Mouse (Mus musculus) CD8-positive naive resting alpha-beta T cell, adult 2 months (primary cell): Measurements from ENCODE around the gene Exoc8.

Experiments
- DNase-seq, 2 experiments: peaks; one replicate each; pipeline ENCODE4 v3.0.0; 2022; ENCODE audit warnings: low read depth in 2 of 2, low spot score in 2 of 2

Exoc8 gene

DNA sequence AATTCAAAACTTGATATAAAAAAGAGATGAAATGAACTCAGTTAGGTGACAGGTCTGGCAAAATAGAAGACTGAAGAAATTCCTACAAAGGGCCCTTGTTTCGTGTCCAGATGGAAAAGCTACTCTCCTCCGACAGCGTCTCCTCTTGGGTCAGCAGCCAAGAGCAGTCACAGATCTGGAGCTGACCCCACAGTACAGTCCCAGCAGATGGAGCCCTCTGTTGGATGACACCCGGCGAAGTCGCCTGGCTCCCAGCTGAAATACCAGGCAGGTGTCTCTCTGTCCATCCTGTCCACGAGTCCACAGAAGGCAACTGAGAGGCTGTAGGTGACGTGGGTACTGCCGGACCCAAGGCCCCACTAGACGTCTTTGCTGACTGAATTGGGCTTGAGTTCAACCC is 12.8 kb upstream of the Exoc8 start:
- no peak for DNase-seq

GRCm38 (mm10) chr8:124909936-124910335 is 12.4 kb upstream of the Exoc8 start:
- DNase-seq, result no peak

DNA sequence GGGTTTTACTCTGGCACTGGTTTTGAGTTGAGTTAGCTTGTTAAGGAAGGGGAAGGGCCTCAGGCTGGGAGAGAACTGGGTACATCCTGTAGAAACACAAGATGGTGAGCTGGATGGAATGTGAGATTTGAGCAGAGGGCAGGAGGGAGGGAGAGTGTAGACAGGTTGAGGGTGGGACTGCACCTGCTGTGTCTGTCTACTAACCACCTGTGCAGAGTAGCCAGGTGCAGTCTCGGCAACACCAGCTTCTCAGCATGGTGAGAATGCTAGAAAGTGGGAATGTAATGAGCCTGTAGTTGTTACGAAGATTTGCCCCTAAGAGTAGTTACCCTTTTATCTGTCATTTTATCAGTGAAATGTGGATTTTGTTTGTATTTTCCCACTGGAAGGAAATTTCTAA is 8.0 kb upstream of the Exoc8 start:
- DNase-seq, result no peak

DNA sequence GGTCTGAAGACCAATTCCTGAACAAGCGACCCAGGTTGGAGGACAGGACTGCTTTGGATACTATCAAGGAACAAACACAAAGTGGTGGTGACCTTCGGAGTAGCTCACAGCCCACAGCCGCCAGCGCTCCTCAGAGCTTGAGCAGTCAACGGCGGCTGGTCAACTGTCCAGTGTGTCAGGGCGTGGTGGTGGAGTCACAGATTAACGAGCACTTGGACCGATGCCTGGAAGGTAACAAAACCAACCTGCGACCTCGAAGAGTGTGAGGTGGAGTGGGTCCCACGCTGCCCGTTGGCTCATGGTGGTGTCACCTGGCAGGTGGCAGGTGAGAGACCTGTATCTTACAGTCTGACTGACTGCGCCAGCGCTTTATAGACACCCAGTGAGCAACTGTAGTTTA is 5.7 kb upstream of the Exoc8 start:
- DNase-seq, result no peak

- peak in 1 of 2 experiments; percentile 7 for DNase-seq
These were observed 873 bp upstream of the Exoc8 start for GRCm38 (mm10) chr8:124898251-124898905.

- peak; percentile 26 to 36 for DNase-seq
These were observed 696 bp downstream of the Exoc8 start for GRCm38 (mm10) chr8:124896632-124897385.

GRCm38 (mm10) chr8:124896010-124896631 is 1.4 kb downstream of the Exoc8 start:
- no peak for DNase-seq

DNA sequence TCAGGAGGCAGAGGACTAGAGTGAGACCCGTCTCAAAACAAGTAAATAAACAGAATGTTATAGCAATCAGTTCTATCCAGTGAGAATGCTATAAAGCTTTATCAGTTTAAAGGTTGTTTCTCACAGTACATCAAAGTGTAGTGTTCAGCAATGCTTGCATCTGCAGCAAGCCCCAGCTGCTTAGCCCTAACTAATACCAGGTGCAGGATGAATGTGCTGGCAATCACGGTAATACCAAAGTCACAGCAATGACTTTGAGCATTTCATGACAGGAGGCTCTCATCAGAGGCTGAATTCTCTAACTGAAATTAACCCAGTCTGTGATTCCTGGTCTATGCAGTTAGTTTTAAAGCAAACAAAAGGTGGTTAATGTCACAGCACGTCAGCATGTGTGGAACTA is 4.9 kb downstream of the Exoc8 start:
- no peak for DNase-seq

- DNase-seq, result no peak
These were observed 9.1 kb downstream of the Exoc8 start for GRCm38 (mm10) chr8:124888385-124888784.

- no peak for DNase-seq
These were observed 18.5 kb downstream of the Exoc8 start for GRCm38 (mm10) chr8:124878946-124879526.

GRCm38 (mm10) chr8:124878141-124878540 is 19.4 kb downstream of the Exoc8 start:
- no peak for DNase-seq

DNA sequence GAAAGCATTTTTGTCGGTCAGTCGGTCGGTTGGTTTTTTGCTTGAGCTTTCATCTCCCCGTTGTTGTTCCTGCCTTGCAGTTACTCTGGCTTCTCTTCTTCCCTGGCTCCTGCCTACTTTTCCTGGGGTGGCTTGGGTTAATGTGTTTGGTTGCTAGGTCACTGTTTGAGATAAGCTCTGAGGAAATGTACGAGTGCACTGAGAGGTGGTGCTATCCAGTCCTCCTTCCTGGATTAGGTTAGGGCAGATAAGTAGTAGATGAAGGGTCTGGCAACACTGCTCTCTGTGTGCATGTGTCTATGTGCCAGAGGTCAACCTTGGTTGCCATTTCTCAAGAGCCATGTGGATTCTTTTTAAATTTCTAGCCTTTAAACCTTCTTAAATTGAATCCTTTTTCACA is 24.8 kb downstream of the Exoc8 start:
- DNase-seq, result no peak

- DNase-seq, result no peak
These were observed 25.4 kb downstream of the Exoc8 start for GRCm38 (mm10) chr8:124872081-124872480.

DNA sequence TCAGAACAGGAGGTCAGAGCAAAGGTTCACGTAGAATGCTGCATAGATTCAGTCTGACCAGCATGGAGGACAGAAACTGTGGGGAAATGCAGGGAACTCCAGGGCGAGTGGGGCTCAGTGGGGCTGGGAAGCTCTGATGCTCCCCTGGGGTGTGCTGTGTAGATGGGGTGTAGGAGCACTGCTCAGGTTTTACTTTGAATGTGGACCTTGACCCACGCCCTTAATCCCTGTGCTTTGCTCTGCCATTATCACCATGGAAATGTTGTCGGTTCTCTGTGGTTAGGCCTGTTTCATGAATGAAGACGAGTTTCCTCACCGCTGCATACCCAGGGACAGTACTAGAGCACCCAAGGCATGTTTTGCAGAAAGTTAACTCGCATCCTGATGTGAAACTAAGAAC is 26.0 kb downstream of the Exoc8 start:
- no peak for DNase-seq

GRCm38 (mm10) chr8:124869708-124870107 is 27.8 kb downstream of the Exoc8 start:
- no peak for DNase-seq

- DNase-seq, result no peak
These were observed 30.4 kb downstream of the Exoc8 start for GRCm38 (mm10) chr8:124867126-124867525.

DNA sequence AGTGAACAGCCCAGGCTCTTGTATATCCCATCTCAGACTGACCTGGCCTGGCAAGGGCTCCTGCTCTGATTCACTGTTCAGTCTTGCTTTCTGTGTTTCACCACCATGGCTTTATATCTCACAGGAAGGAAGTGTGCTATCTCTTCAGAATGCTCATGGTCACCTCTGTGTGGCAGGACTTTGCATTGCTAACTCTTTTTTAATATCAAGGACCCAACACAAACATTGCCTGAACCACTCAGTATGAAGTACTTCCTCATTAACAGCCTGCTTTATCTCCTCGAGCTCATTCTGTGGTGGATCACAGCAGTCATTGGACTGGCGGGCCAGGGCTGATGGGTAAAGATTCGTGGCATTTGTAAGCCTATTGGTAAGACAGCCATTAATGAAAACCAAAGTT is 30.8 kb downstream of the Exoc8 start:
- DNase-seq, result no peak

- DNase-seq, result peak in 1 of 2 experiments; percentile 8
These were observed 33.8 kb downstream of the Exoc8 start for GRCm38 (mm10) chr8:124863729-124864128.

- DNase-seq, result no peak
These were observed 34.3 kb downstream of the Exoc8 start for GRCm38 (mm10) chr8:124863163-124863677.

GRCm38 (mm10) chr8:124862321-124863162 is 35.0 kb downstream of the Exoc8 start, which contains the start of the genes Gnpat and 2810004N23Rik:
TSS of gene Gnpat (plus strand) at chr8:124863033.
TSS of gene 2810004N23Rik (minus strand) at chr8:124863120.
- DNase-seq, result peak; percentile 94 to 97

GRCm38 (mm10) chr8:124860188-124860587 is 37.3 kb downstream of the Exoc8 start:
- DNase-seq, result no peak
